Mouse (Mus musculus): ENCODE results near the gene Crym. TPM values are rescaled to one million over a fixed set of nuclear protein-coding genes. Genes with fewer than 3 reads are reported as not detected.

The Crym gene
- polyA plus RNA-seq, 1 experiment from 2014 or later, result 1.4 TPM

GRCm38 (mm10) chr7:120189369-120190149 lies 12.4 kb downstream of the Crym start:
- H3K4me2 ChIP-seq (ENCODE audit: low read depth, low read length), result no peak overlapping the region
- ATAC-seq, result peak; percentile 96
- no peaks in the 10 kb centered on the region for H3K9me3 ChIP-seq (ENCODE audit: control insufficient read depth, low read length)
- WGBS, result 50% methylated on average over 8 of the region's 8 CpGs
- peaks cover 9% of the 10 kb centered on the region for H3K4me1 ChIP-seq (ENCODE audit: control insufficient read depth, insufficient read depth, low read length)
- H3K27me3 ChIP-seq (replicated peaks; ENCODE audit: control insufficient read depth, insufficient read depth, low read length), result no peaks in the 10 kb centered on the region
- peak overlapping the region; percentile 51 for H3K27ac ChIP-seq (ENCODE audit: low read length)
- no peak overlapping the region for H3K9ac ChIP-seq (ENCODE audit: low read depth, low read length)
- H3K36me3 ChIP-seq (ENCODE audit: control insufficient read depth, insufficient read depth, low read length), result no peaks in the 10 kb centered on the region
- no peak overlapping the region for H3K4me3 ChIP-seq (ENCODE audit: low read length)

- ATAC-seq, result peak; percentile 21; the same call in 1 of the 2 replicates
- Histone ChIP-seq H3K4me1 (ENCODE audit: control insufficient read depth, insufficient read depth, low read length) (peaks cover 9% of the 10 kb centered on the region), H3K4me3 (ENCODE audit: low read length) (no peak overlapping the region), H3K9me3 (ENCODE audit: control insufficient read depth, low read length) (no peaks in the 10 kb centered on the region), H3K27ac (ENCODE audit: low read length) (peak overlapping the region; percentile 73), H3K36me3 (ENCODE audit: control insufficient read depth, insufficient read depth, low read length) (no peaks in the 10 kb centered on the region), H3K27me3 (replicated peaks; ENCODE audit: control insufficient read depth, insufficient read depth, low read length) (no peaks in the 10 kb centered on the region), H3K4me2 (ENCODE audit: low read depth, low read length) (no peak overlapping the region), H3K9ac (ENCODE audit: low read depth, low read length) (no peak overlapping the region)
- WGBS, result 86% methylated on average over 5 of the region's 5 CpGs
Observed at GRCm38 (mm10) chr7:120188946-120189345, 13.0 kb downstream of the Crym start.

- H3K4me2 ChIP-seq (ENCODE audit: low read depth, low read length), result no peak overlapping the region
- no peak overlapping the region for H3K27ac ChIP-seq (ENCODE audit: low read length)
- no peaks in the 10 kb centered on the region for H3K9me3 ChIP-seq (ENCODE audit: control insufficient read depth, low read length)
- H3K4me1 ChIP-seq (ENCODE audit: control insufficient read depth, insufficient read depth, low read length), result no peaks in the 10 kb centered on the region; the same call in 1 of the 2 replicates
- ATAC-seq, result no peak
- no peak overlapping the region for H3K4me3 ChIP-seq (ENCODE audit: low read length)
- no peaks in the 10 kb centered on the region for H3K27me3 ChIP-seq (replicated peaks; ENCODE audit: control insufficient read depth, insufficient read depth, low read length)
- no peak overlapping the region for H3K9ac ChIP-seq (ENCODE audit: low read depth, low read length)
- no peaks in the 10 kb centered on the region for H3K36me3 ChIP-seq (ENCODE audit: control insufficient read depth, insufficient read depth, low read length)
Observed at GRCm38 (mm10) chr7:120182891-120183290, 19.0 kb downstream of the Crym start.

GRCm38 (mm10) chr7:120181401-120182230 lies 20.3 kb downstream of the Crym start:
- H3K9me3 ChIP-seq (ENCODE audit: control insufficient read depth, low read length), result no peaks in the 10 kb centered on the region
- ATAC-seq, result no peak
- H3K27ac ChIP-seq (ENCODE audit: low read length), result no peak overlapping the region
- no peaks in the 10 kb centered on the region for H3K27me3 ChIP-seq (replicated peaks; ENCODE audit: control insufficient read depth, insufficient read depth, low read length)
- H3K4me3 ChIP-seq (ENCODE audit: low read length), result no peak overlapping the region
- 91% methylated on average over 4 of the region's 4 CpGs for WGBS
- no peaks in the 10 kb centered on the region for H3K36me3 ChIP-seq (ENCODE audit: control insufficient read depth, insufficient read depth, low read length)
- no peak overlapping the region for H3K4me2 ChIP-seq (ENCODE audit: low read depth, low read length)
- H3K4me1 ChIP-seq (ENCODE audit: control insufficient read depth, insufficient read depth, low read length), result no peaks in the 10 kb centered on the region; the same call in 1 of the 2 replicates
- no peak overlapping the region for H3K9ac ChIP-seq (ENCODE audit: low read depth, low read length)

- no peaks in the 10 kb centered on the region for H3K9me3 ChIP-seq (ENCODE audit: control insufficient read depth, low read length)
- H3K4me3 ChIP-seq (ENCODE audit: low read length), result no peak overlapping the region
- no peaks in the 10 kb centered on the region for H3K36me3 ChIP-seq (ENCODE audit: control insufficient read depth, insufficient read depth, low read length)
- H3K27me3 ChIP-seq (replicated peaks; ENCODE audit: control insufficient read depth, insufficient read depth, low read length), result no peaks in the 10 kb centered on the region
- H3K4me1 ChIP-seq (ENCODE audit: control insufficient read depth, insufficient read depth, low read length), result no peaks in the 10 kb centered on the region; the same call in 1 of the 2 replicates
- no peak overlapping the region for H3K27ac ChIP-seq (ENCODE audit: low read length)
- no peak overlapping the region for H3K9ac ChIP-seq (ENCODE audit: low read depth, low read length)
- WGBS, result 75% methylated on average over 5 of the region's 5 CpGs
- 0 out of 2 replicates have a peak, but pooled peaks have one; percentile 32 for ATAC-seq
- H3K4me2 ChIP-seq (ENCODE audit: low read depth, low read length), result no peak overlapping the region
Observed at GRCm38 (mm10) chr7:120180547-120180946, 21.4 kb downstream of the Crym start.

GRCm38 (mm10) chr7:120178935-120179334 lies 23.0 kb downstream of the Crym start:
- Histone ChIP-seq H3K4me3 (ENCODE audit: low read length) (no peak overlapping the region), H3K9me3 (ENCODE audit: control insufficient read depth, low read length) (no peaks in the 10 kb centered on the region), H3K4me1 (ENCODE audit: control insufficient read depth, insufficient read depth, low read length) (no peaks in the 10 kb centered on the region; the same call in 1 of the 2 replicates), H3K36me3 (ENCODE audit: control insufficient read depth, insufficient read depth, low read length) (no peaks in the 10 kb centered on the region), H3K27me3 (replicated peaks; ENCODE audit: control insufficient read depth, insufficient read depth, low read length) (no peaks in the 10 kb centered on the region), H3K9ac (ENCODE audit: low read depth, low read length) (no peak overlapping the region), H3K27ac (ENCODE audit: low read length) (no peak overlapping the region), H3K4me2 (ENCODE audit: low read depth, low read length) (no peak overlapping the region)
- 26% methylated on average over 2 of the region's 2 CpGs for WGBS
- ATAC-seq, result no peak

- Histone ChIP-seq H3K36me3 (ENCODE audit: control insufficient read depth, insufficient read depth, low read length) (no peaks in the 10 kb centered on the region), H3K27ac (ENCODE audit: low read length) (no peak overlapping the region), H3K9me3 (ENCODE audit: control insufficient read depth, low read length) (no peaks in the 10 kb centered on the region), H3K4me2 (ENCODE audit: low read depth, low read length) (no peak overlapping the region; the same call in 1 of the 2 replicates), H3K9ac (ENCODE audit: low read depth, low read length) (no peak overlapping the region), H3K4me3 (ENCODE audit: low read length) (no peak overlapping the region), H3K27me3 (replicated peaks; ENCODE audit: control insufficient read depth, insufficient read depth, low read length) (no peaks in the 10 kb centered on the region), H3K4me1 (ENCODE audit: control insufficient read depth, insufficient read depth, low read length) (peaks cover 2% of the 10 kb centered on the region; the same call in 1 of the 2 replicates)
- 76% methylated on average over 3 of the region's 3 CpGs for WGBS
- ATAC-seq, result no peak
Observed at GRCm38 (mm10) chr7:120177611-120178010, 24.3 kb downstream of the Crym start.

- WGBS, result 58% methylated on average over 11 of the region's 11 CpGs
- peak overlapping the region; percentile 49 for H3K4me3 ChIP-seq (ENCODE audit: low read length)
- no peaks in the 10 kb centered on the region for H3K36me3 ChIP-seq (ENCODE audit: control insufficient read depth, insufficient read depth, low read length)
- H3K27me3 ChIP-seq (replicated peaks; ENCODE audit: control insufficient read depth, insufficient read depth, low read length), result no peaks in the 10 kb centered on the region
- peak overlapping the region; percentile 8; the same call in 1 of the 2 replicates for H3K4me2 ChIP-seq (ENCODE audit: low read depth, low read length)
- peak overlapping the region; percentile 87 for H3K27ac ChIP-seq (ENCODE audit: low read length)
- peaks cover 2% of the 10 kb centered on the region; the same call in 1 of the 2 replicates for H3K4me1 ChIP-seq (ENCODE audit: control insufficient read depth, insufficient read depth, low read length)
- no peaks in the 10 kb centered on the region for H3K9me3 ChIP-seq (ENCODE audit: control insufficient read depth, low read length)
- peak; percentile 77 for ATAC-seq
- peak overlapping the region; percentile 74 for H3K9ac ChIP-seq (ENCODE audit: low read depth, low read length)
Observed at GRCm38 (mm10) chr7:120174723-120175504, 27.0 kb downstream of the Crym start.

All from intestine, embryonic 16.5 days (tissue).